Mouse (Mus musculus): ENCODE results near the gene Mroh7. TPM values are rescaled to one million over a fixed set of nuclear protein-coding genes. Genes with fewer than 3 reads are reported as not detected.
A peak's percentile ranks its signal among the peaks of the same experiment; 100 is the strongest.

Mroh7 gene
- polyA plus RNA-seq, 1 experiment from 2014 or later = 0.45 TPM

- no peaks in the 10 kb centered on the region for H3K36me3 ChIP-seq (ENCODE audit: control insufficient read depth, insufficient read depth, low read length)
- no peak overlapping the region for H3K4me2 ChIP-seq (ENCODE audit: low read length)
- 75% methylated on average over 6 of the region's 6 CpGs for WGBS
- H3K27me3 ChIP-seq (ENCODE audit: control insufficient read depth, insufficient read depth, low read length) = peaks cover 8% of the 10 kb centered on the region
- no peak for ATAC-seq (ENCODE audit: insufficient number of reproducible peaks, insufficient read depth, low FRiP score, low read depth)
- H3K9me3 ChIP-seq (ENCODE audit: control insufficient read depth, low read length) = 0 out of 2 replicates have a peak, but pooled peaks cover 2% of the 10 kb centered on the region
- H3K4me1 ChIP-seq (ENCODE audit: control insufficient read depth in 2 of 2, insufficient read depth in 2 of 2, low read length in 2 of 2) = no peaks in the 10 kb centered on the region
- no peak overlapping the region for H3K4me3 ChIP-seq (ENCODE audit: control insufficient read depth in 1 of 2, insufficient read depth in 1 of 2, low read depth in 1 of 2, low read length in 2 of 2)
- H3K9ac ChIP-seq (ENCODE audit: low read length) = no peak overlapping the region
- no peak overlapping the region for H3K27ac ChIP-seq (replicated peaks in 1 of 2; ENCODE audit: control insufficient read depth in 1 of 2, insufficient read depth in 1 of 2, low read depth in 2 of 2, low read length in 2 of 2)
Measured at GRCm38 (mm10) chr4:106713622-106714021, 17.1 kb downstream of the Mroh7 start.

DNA sequence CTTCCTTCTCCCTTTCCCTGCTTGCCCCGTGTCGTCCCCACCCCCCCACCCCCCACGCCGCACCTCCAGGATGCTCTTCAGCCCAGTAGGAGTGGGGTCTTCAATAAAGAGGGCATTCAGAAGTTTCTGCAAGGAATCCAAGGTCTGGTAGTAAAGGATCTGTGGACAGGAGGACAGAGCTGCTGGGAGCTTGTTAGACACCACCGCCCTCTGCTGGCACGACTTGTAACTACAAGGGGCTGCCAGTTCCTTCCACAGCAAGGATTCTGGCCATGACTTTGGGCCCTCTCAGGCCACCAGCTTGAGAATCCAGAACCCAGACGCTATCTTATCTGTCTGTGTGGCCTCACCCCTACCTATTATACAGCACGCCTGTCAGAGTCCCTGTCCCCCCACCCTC lies 22.3 kb downstream of the Mroh7 start:
- Histone ChIP-seq H3K4me2 (ENCODE audit: low read length) (peak overlapping the region; percentile 56), H3K36me3 (ENCODE audit: control insufficient read depth, insufficient read depth, low read length) (no peaks in the 10 kb centered on the region), H3K27ac (replicated peaks in 1 of 2; ENCODE audit: control insufficient read depth in 1 of 2, insufficient read depth in 1 of 2, low read depth in 2 of 2, low read length in 2 of 2) (no peak overlapping the region; a peak in 1 of 4 replicates), H3K4me1 (ENCODE audit: control insufficient read depth in 2 of 2, insufficient read depth in 2 of 2, low read length in 2 of 2) (peaks cover 6% of the 10 kb centered on the region in 2 experiments; a peak in 2 of 4 replicates), H3K9me3 (ENCODE audit: control insufficient read depth, low read length) (no peaks in the 10 kb centered on the region), H3K4me3 (ENCODE audit: control insufficient read depth in 1 of 2, insufficient read depth in 1 of 2, low read depth in 1 of 2, low read length in 2 of 2) (no peak overlapping the region), H3K9ac (ENCODE audit: low read length) (no peak overlapping the region), H3K27me3 (ENCODE audit: control insufficient read depth, insufficient read depth, low read length) (0 out of 2 replicates have a peak, but pooled peaks cover 4% of the 10 kb centered on the region)
- no peak for ATAC-seq (ENCODE audit: insufficient number of reproducible peaks, insufficient read depth, low FRiP score, low read depth)
- 0% methylated on average over 8 of the region's 8 CpGs for WGBS

DNA sequence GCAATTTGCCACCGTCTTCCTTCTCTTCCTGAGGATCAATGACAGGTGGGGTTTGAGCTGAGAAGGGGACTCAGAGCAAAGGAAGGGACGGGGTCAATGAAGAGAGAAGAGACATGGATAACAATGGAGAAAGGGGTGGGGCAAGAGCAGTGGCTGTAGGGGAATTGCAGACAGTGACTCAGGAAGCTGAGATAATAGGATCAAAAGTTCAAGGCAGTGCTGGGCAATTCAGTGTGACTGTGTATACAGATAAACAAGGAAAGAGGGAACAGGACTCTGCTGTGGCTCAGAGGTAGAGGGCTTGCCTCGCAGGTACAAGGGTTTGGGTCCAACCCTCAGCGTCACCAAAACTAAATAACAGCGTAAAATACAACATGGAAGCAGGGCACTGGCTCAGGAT lies 22.8 kb downstream of the Mroh7 start:
- Histone ChIP-seq H3K27me3 (ENCODE audit: control insufficient read depth, insufficient read depth, low read length) (peaks cover 6% of the 10 kb centered on the region), H3K27ac (replicated peaks in 1 of 2; ENCODE audit: control insufficient read depth in 1 of 2, insufficient read depth in 1 of 2, low read depth in 2 of 2, low read length in 2 of 2) (no peak overlapping the region; a peak in 1 of 4 replicates), H3K4me1 (ENCODE audit: control insufficient read depth in 2 of 2, insufficient read depth in 2 of 2, low read length in 2 of 2) (peaks cover 6% of the 10 kb centered on the region in 2 experiments; a peak in 2 of 4 replicates), H3K9ac (ENCODE audit: low read length) (no peak overlapping the region), H3K9me3 (ENCODE audit: control insufficient read depth, low read length) (no peaks in the 10 kb centered on the region), H3K4me2 (ENCODE audit: low read length) (peak overlapping the region; percentile 56), H3K36me3 (ENCODE audit: control insufficient read depth, insufficient read depth, low read length) (no peaks in the 10 kb centered on the region), H3K4me3 (ENCODE audit: control insufficient read depth in 1 of 2, insufficient read depth in 1 of 2, low read depth in 1 of 2, low read length in 2 of 2) (no peak overlapping the region)
- no peak for ATAC-seq (ENCODE audit: insufficient number of reproducible peaks, insufficient read depth, low FRiP score, low read depth)
- 37% methylated on average over 5 of the region's 5 CpGs for WGBS

DNA sequence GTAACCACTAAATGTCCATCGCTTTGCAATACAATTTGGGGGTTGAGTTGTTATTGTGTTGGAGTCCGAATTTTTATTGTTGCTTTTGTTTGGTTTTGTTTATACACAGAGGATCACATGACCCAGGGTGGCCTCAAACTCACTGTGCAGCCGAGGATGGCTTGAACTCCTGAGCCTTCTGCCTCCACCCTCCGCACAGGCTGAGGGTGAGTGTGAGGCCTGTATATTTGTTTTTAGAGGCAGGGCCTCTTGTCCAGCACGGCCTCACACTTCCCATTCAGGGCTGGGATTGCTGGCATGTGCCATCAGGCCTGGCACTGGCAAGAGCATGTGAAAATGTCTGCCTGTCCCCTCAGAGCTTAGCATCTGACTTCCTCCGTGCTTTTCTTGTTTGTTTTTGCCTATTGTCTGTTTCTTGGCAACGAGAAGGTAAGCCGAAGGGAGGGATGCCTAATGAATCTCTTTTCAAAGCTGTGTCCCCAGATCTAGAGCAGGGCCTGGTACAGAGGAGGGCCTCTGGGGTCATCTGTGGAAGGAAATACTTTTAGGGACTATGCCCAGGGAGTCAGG lies 25.5 kb downstream of the Mroh7 start:
- H3K4me3 ChIP-seq (ENCODE audit: control insufficient read depth in 1 of 2, insufficient read depth in 1 of 2, low read depth in 1 of 2, low read length in 2 of 2) = no peak overlapping the region
- no peak overlapping the region for H3K4me2 ChIP-seq (ENCODE audit: low read length)
- peak overlapping the region in 1 of 2 experiments; percentile 38; a peak in 2 of 4 replicates for H3K27ac ChIP-seq (replicated peaks in 1 of 2; ENCODE audit: control insufficient read depth in 1 of 2, insufficient read depth in 1 of 2, low read depth in 2 of 2, low read length in 2 of 2)
- no peak for ATAC-seq (ENCODE audit: insufficient number of reproducible peaks, insufficient read depth, low FRiP score, low read depth)
- H3K4me1 ChIP-seq (ENCODE audit: control insufficient read depth in 2 of 2, insufficient read depth in 2 of 2, low read length in 2 of 2) = peaks cover 6% of the 10 kb centered on the region in 2 experiments; a peak in 2 of 4 replicates
- no peaks in the 10 kb centered on the region for H3K36me3 ChIP-seq (ENCODE audit: control insufficient read depth, insufficient read depth, low read length)
- no peaks in the 10 kb centered on the region for H3K9me3 ChIP-seq (ENCODE audit: control insufficient read depth, low read length)
- 56% methylated on average over 8 of the region's 8 CpGs for WGBS
- H3K9ac ChIP-seq (ENCODE audit: low read length) = no peak overlapping the region
- peaks cover 15% of the 10 kb centered on the region for H3K27me3 ChIP-seq (ENCODE audit: control insufficient read depth, insufficient read depth, low read length)

DNA sequence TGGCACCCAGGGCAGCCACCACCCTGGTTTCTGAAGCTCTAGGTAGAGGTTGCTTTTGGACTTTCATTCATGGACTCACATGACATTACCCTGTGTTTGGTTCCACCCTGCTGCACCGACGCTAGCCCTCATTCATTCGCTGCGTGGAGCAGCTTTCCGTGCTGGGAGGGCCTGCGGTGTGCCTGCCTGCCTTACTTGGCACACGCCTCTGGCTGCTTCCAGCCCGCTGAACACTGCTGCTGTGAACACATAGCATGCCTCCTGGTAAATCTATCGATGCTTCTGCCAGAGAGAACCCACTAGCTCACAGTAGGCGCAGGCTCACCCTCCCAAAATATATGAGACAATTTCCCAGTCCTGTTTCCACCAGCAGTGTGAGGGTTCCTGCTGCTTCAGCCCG lies 26.3 kb downstream of the Mroh7 start:
- H3K4me2 ChIP-seq (ENCODE audit: low read length) = no peak overlapping the region
- H3K9me3 ChIP-seq (ENCODE audit: control insufficient read depth, low read length) = no peaks in the 10 kb centered on the region
- 63% methylated on average over 11 of the region's 11 CpGs for WGBS
- H3K27ac ChIP-seq (replicated peaks in 1 of 2; ENCODE audit: control insufficient read depth in 1 of 2, insufficient read depth in 1 of 2, low read depth in 2 of 2, low read length in 2 of 2) = no peak overlapping the region
- no peak overlapping the region for H3K4me3 ChIP-seq (ENCODE audit: control insufficient read depth in 1 of 2, insufficient read depth in 1 of 2, low read depth in 1 of 2, low read length in 2 of 2)
- no peak for ATAC-seq (ENCODE audit: insufficient number of reproducible peaks, insufficient read depth, low FRiP score, low read depth)
- peaks cover 15% of the 10 kb centered on the region for H3K27me3 ChIP-seq (ENCODE audit: control insufficient read depth, insufficient read depth, low read length)
- H3K4me1 ChIP-seq (ENCODE audit: control insufficient read depth in 2 of 2, insufficient read depth in 2 of 2, low read length in 2 of 2) = peaks cover 6% of the 10 kb centered on the region in 2 experiments; a peak in 2 of 4 replicates
- H3K36me3 ChIP-seq (ENCODE audit: control insufficient read depth, insufficient read depth, low read length) = no peaks in the 10 kb centered on the region
- H3K9ac ChIP-seq (ENCODE audit: low read length) = no peak overlapping the region

GRCm38 (mm10) chr4:106703956-106704355 lies 26.8 kb downstream of the Mroh7 start:
- Histone ChIP-seq H3K4me1 (ENCODE audit: control insufficient read depth in 2 of 2, insufficient read depth in 2 of 2, low read length in 2 of 2) (peaks cover 6% of the 10 kb centered on the region in 2 experiments; a peak in 2 of 4 replicates), H3K36me3 (ENCODE audit: control insufficient read depth, insufficient read depth, low read length) (no peaks in the 10 kb centered on the region), H3K4me3 (ENCODE audit: control insufficient read depth in 1 of 2, insufficient read depth in 1 of 2, low read depth in 1 of 2, low read length in 2 of 2) (no peak overlapping the region), H3K9me3 (ENCODE audit: control insufficient read depth, low read length) (no peaks in the 10 kb centered on the region), H3K4me2 (ENCODE audit: low read length) (no peak overlapping the region), H3K9ac (ENCODE audit: low read length) (no peak overlapping the region), H3K27me3 (ENCODE audit: control insufficient read depth, insufficient read depth, low read length) (peaks cover 11% of the 10 kb centered on the region), H3K27ac (replicated peaks in 1 of 2; ENCODE audit: control insufficient read depth in 1 of 2, insufficient read depth in 1 of 2, low read depth in 2 of 2, low read length in 2 of 2) (no peak overlapping the region)
- ATAC-seq (ENCODE audit: insufficient number of reproducible peaks, insufficient read depth, low FRiP score, low read depth) = no peak
- 76% methylated on average over 10 of the region's 10 CpGs for WGBS

GRCm38 (mm10) chr4:106700798-106701197 lies 29.9 kb downstream of the Mroh7 start:
- WGBS = 49% methylated on average over 4 of the region's 4 CpGs
- Histone ChIP-seq H3K27me3 (ENCODE audit: control insufficient read depth, insufficient read depth, low read length) (peaks cover 11% of the 10 kb centered on the region), H3K9me3 (ENCODE audit: control insufficient read depth, low read length) (no peaks in the 10 kb centered on the region), H3K4me3 (ENCODE audit: control insufficient read depth in 1 of 2, insufficient read depth in 1 of 2, low read depth in 1 of 2, low read length in 2 of 2) (no peak overlapping the region), H3K27ac (replicated peaks in 1 of 2; ENCODE audit: control insufficient read depth in 1 of 2, insufficient read depth in 1 of 2, low read depth in 2 of 2, low read length in 2 of 2) (no peak overlapping the region), H3K36me3 (ENCODE audit: control insufficient read depth, insufficient read depth, low read length) (no peaks in the 10 kb centered on the region), H3K4me1 (ENCODE audit: control insufficient read depth in 2 of 2, insufficient read depth in 2 of 2, low read length in 2 of 2) (peaks cover 3 to 6% of the 10 kb centered on the region in 2 experiments; a peak in 2 of 4 replicates), H3K4me2 (ENCODE audit: low read length) (no peak overlapping the region), H3K9ac (ENCODE audit: low read length) (no peak overlapping the region)
- no peak for ATAC-seq (ENCODE audit: insufficient number of reproducible peaks, insufficient read depth, low FRiP score, low read depth)

GRCm38 (mm10) chr4:106699989-106700388 lies 30.7 kb downstream of the Mroh7 start:
- H3K4me2 ChIP-seq (ENCODE audit: low read length) = no peak overlapping the region
- H3K9ac ChIP-seq (ENCODE audit: low read length) = no peak overlapping the region
- WGBS = 19% methylated on average over 9 of the region's 9 CpGs
- H3K36me3 ChIP-seq (ENCODE audit: control insufficient read depth, insufficient read depth, low read length) = no peaks in the 10 kb centered on the region
- H3K4me3 ChIP-seq (ENCODE audit: control insufficient read depth in 1 of 2, insufficient read depth in 1 of 2, low read depth in 1 of 2, low read length in 2 of 2) = no peak overlapping the region
- no peaks in the 10 kb centered on the region for H3K9me3 ChIP-seq (ENCODE audit: control insufficient read depth, low read length)
- ATAC-seq (ENCODE audit: insufficient number of reproducible peaks, insufficient read depth, low FRiP score, low read depth) = no peak
- peaks cover 3 to 6% of the 10 kb centered on the region in 2 experiments; a peak in 2 of 4 replicates for H3K4me1 ChIP-seq (ENCODE audit: control insufficient read depth in 2 of 2, insufficient read depth in 2 of 2, low read length in 2 of 2)
- peaks cover 11% of the 10 kb centered on the region for H3K27me3 ChIP-seq (ENCODE audit: control insufficient read depth, insufficient read depth, low read length)
- no peak overlapping the region for H3K27ac ChIP-seq (replicated peaks in 1 of 2; ENCODE audit: control insufficient read depth in 1 of 2, insufficient read depth in 1 of 2, low read depth in 2 of 2, low read length in 2 of 2)

Data from heart, embryonic 14.5 days (tissue).